Mouse (Mus musculus) ovary, postnatal 36 days (tissue): ENCODE data around the gene Shisa8.

ENCODE experiments used
- DNase-seq: peaks from one replicate; pipeline ENCODE4 v3.0.0; 2022; ENCODE audit warnings: low spot score, mixed read lengths

Gene Shisa8

GRCm38 (mm10) chr15:82203611-82204351 is 8.8 kb downstream of the Shisa8 start:
- DNase-seq, result no peak

GRCm38 (mm10) chr15:82203090-82203489 is 9.5 kb downstream of the Shisa8 start:
- no peak for DNase-seq

DNA sequence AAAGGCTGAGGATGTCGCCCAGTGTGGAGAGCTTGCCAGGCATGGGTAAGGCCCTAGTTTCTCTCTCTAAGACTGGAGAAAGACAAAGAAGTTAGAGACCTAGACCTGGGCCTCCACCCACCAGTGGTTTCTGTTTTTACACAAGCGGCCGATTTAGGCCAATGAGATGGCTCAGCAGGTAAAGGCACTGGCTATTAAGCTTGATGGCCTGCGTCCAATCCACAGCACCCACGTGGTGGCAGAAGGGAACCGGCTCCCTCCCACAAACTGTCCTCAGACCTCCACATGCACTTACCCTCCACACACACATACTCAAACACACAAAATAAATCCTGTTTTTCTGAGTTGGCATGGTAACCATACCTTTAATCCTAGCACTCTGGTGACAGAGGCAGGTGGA is 10.5 kb downstream of the Shisa8 start:
- no peak for DNase-seq

DNA sequence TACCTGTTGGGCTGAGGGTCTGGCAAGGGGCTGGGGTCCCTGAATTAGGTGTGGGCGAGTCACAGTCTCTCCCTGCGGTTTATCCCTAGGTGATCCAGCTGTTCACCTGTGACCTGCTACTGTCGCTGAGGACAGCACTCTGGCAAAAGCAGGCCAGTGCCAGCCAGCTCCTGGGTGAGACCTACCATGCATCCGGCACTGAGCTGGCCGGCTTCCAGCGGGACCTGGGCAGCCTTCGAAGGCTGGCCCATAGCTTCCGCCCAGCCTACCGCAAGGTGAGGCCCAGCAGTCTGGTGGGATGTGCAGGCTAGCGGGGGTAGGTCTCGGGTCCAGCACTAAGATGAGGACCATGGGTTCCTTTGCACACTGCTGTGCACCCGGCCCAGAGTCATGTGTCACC is 13.1 kb downstream of the Shisa8 start:
- no peak for DNase-seq

GRCm38 (mm10) chr15:82198342-82198741 is 14.3 kb downstream of the Shisa8 start:
- no peak for DNase-seq

DNA sequence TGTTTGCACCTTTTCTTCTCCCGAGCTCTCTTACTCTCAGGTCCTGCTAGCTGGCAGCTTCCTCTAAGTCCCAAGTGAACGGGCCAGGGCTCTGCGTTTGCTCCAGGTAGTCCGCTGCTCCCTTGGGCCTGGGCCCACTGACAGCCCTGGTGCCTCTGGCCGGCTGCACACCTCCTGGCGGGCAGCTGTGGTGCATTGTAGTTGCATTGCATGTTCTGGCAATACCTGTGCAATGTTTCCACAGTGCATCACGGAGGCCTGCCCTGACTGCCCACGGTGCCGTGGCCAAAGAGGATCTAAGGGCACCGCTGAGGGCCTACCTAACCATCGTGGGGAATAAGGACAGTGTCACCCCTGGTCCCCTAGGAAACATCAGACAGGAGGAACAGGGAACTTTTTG is 14.7 kb downstream of the Shisa8 start:
- no peak for DNase-seq

- DNase-seq, result no peak
These were observed 15.3 kb downstream of the Shisa8 start for GRCm38 (mm10) chr15:82197246-82197750.

DNA sequence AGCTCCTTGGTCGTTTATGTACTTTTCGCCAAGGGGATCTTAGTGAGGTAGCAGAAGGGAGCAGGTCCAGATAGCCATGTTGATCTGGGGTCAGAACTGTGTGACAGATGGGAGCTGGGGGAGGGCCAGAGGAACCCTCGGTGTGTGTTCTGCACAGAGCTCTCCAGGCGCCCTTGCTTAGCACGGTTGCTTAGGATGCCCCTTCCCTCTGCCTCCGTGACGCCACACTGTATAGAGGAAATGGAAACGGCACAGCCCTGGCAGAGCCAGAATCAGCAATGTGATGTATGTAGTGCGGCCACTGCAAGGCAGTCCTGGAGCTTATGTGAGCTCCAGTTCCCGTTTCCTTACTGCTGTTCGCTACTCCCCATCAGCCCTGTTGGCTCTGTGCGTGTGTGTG is 16.3 kb downstream of the Shisa8 start:
- DNase-seq, result no peak

GRCm38 (mm10) chr15:82192617-82193016 is 20.0 kb downstream of the Shisa8 start:
- DNase-seq, result no peak

- DNase-seq, result no peak
These were observed 24.0 kb downstream of the Shisa8 start for GRCm38 (mm10) chr15:82188481-82189240.

- DNase-seq, result no peak
These were observed 24.7 kb downstream of the Shisa8 start for GRCm38 (mm10) chr15:82187924-82188323.

DNA sequence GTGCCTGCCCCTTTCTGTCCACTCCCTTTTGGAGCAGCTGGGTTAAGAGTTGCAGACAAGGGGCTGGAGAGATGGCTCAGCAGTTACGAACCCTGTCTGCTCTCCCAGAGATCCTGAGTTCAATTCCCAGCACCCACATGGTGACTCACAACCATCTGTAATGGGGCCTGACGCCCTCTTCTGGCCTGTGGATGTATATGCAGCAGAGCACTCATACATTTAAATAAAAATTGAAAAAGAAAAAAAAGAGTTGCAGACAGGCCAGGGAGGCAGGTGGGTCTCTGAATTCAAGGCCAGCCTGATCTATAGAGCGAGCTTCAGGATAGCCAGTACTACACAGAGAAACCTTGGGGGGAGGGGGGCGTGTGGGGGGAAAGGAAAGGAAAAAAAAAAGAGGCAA is 25.2 kb downstream of the Shisa8 start:
- DNase-seq, result no peak

DNA sequence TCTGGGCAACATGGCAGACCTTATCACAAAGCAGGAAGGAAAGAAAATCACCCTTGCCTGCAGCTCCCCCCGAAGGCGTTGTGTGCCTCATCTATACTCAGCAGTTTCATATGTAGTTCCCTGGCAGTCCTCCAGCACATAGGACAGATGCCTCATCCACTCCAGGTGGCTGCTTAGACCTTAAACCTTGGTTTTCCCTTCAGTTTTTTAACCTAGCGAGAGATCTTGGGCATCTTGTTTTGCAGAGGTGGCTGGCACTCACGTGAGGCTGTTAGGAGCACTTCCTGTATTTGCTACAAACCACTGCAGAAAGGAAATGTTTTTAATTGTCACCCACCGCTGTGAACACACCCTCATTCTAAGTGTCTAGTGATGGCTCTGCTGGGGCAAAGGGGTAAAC is 25.7 kb downstream of the Shisa8 start:
- no peak for DNase-seq

- no peak for DNase-seq
These were observed 26.5 kb downstream of the Shisa8 start for GRCm38 (mm10) chr15:82186131-82186530.

- no peak for DNase-seq
These were observed 27.4 kb downstream of the Shisa8 start for GRCm38 (mm10) chr15:82185062-82185783.

DNA sequence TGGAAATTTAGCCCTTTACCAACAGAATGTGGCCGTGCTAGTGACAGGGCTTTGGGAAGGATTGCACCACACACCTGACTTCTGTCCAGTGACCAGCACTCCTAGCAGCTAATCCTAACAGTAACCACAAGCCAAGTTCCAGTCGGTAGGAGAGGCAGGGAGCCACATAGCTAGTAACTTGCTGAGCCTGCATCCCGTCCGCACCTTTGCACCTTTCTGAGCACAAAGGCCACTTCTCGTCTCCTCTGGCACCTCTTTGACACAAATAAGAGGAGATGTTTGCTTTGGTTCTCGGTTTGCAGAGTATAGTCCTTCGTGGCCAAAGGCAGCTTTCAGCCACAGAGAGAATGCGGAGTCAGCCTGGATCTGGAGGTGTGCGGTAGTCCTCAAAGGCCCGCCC is 28.0 kb downstream of the Shisa8 start:
- no peak for DNase-seq

DNA sequence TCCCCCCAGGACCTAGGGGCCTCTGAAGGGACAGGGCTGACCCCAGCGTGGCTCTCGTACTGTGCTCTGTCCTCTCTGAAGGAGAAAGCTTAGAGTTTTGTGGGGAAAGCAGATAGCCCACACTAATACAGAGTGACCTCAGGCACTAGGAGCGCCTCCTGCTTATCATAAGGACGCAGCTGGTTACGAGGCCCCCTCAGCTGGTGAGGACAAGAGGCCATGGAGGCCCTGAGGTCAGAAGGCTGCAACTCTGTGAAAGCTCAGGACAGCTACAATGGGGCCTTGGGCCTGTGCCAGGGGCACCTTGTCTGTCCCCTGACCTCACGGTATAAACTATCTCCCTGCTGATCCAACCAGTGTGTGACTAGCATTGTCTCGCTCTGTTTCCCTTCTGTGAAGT is 28.4 kb downstream of the Shisa8 start:
- DNase-seq, result no peak

- no peak for DNase-seq
These were observed 29.0 kb downstream of the Shisa8 start for GRCm38 (mm10) chr15:82183596-82183995.

DNA sequence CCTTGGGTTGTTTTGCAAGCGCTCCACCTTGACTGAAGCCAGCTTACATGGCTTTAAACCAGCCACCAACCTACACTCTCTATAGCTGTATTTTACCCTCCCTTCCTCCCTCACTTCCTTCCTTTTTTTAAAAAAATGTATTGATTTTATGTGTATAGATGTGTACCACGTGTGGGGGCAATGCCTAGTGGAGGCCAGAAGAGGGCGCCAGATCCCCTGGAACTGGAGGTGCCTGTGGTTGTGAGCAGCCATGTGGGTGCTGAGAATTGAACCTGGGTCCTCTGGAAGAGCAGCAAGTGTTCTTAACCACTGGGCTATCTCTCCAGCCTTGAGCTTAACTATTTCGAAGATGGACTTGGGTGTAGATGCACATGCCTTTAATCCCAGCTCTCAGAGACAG is 30.3 kb downstream of the Shisa8 start:
- DNase-seq, result no peak

DNA sequence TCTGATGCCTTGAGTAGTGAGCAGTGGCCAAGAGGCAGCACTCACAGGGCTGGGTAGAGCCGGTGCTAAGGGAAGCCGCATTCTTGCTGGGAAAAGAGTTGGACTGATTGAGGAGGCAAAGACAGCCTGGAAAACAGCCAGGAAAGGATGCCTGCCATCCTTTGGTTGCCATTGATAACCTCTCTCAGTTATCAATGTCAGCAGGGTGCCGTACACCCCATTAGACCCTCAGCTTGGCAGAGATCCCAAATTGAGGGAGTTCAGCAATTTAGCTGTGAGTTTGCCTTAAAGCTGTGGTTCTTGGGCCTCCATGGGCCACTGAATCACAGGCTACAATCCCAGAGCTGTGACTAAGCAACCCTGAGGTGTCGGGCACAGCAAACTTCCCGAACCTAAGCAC is 31.5 kb downstream of the Shisa8 start:
- DNase-seq, result no peak

- no peak for DNase-seq
These were observed 34.8 kb downstream of the Shisa8 start for GRCm38 (mm10) chr15:82177743-82178290.

GRCm38 (mm10) chr15:82175091-82175490 is 37.5 kb downstream of the Shisa8 start:
- no peak for DNase-seq
